Mouse (Mus musculus): Measurements from ENCODE around the gene C1qtnf5. TPM values are rescaled to one million over a fixed set of nuclear protein-coding genes. Genes with fewer than 3 reads are reported as not detected.
A peak's percentile ranks its signal among the peaks of the same experiment; 100 is the strongest.

C1qtnf5 gene
- polyA plus RNA-seq, 1 experiment from 2014 or later: 5.7 TPM

DNA sequence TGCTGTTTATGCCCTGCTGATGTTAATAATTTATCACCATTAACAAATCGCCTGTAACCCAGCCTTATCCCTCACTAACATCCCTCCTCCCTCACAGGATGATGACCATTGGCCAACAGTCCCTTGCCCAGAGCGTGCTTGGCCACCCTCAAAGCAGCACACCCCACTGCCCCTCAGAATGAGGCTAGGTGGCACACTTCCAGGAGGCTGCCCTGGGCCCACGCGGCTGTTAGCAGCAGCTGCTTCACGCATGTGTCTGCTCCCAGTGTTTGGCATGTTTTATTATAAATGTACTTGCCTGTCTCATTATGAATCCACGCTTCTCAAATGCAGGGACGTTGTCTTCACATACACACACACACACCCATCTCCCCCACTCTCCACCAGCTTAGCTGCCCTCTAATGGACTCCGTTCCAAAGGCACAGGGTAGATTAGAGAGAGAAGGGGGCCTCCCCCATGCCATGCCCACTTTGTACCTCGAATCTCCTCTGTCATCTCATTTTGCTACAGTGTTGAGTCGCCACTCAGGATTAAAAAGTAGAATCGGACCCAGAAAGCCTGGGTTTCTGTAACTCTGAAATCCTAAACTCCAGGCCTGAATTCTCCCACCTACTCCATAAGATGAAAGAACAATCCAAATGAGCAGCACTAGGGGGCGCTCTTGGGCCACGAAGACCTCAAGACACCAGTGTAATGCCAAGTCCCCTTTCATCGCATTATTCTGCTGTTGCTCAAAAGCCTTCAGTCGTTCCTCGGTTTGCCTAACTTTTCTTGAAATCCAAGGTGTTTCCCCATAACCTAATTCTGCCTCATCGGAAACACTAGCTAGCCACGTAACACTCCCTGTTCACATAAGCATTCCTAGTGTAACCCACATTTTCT, 18.7 kb downstream of the C1qtnf5 start:
- no peak overlapping the region; the same call in 1 of the 2 replicates for H3K9ac ChIP-seq (replicated peaks; ENCODE audit: low read length)
- peaks cover 42% of the 10 kb centered on the region for H3K4me1 ChIP-seq (ENCODE audit: insufficient read depth, low read length)
- H3K27ac ChIP-seq (ENCODE audit: low read length): peak overlapping the region; percentile 37
- H3K9me3 ChIP-seq (ENCODE audit: low read length): no peaks in the 10 kb centered on the region
- peak; percentile 52 for ATAC-seq (ENCODE audit: low FRiP score, low TSS enrichment)
- 0 out of 2 replicates have a peak overlapping the region, but pooled peaks have one; percentile 10 for H3K4me2 ChIP-seq (replicated peaks; ENCODE audit: low read depth, low read length)
- no peak overlapping the region for H3K4me3 ChIP-seq (ENCODE audit: low read length)
- no peaks in the 10 kb centered on the region for H3K36me3 ChIP-seq (ENCODE audit: insufficient read depth, low read length)
- WGBS: 21% methylated on average over 18 of the region's 18 CpGs
- H3K27me3 ChIP-seq (ENCODE audit: insufficient read depth, low read length): no peaks in the 10 kb centered on the region

DNA sequence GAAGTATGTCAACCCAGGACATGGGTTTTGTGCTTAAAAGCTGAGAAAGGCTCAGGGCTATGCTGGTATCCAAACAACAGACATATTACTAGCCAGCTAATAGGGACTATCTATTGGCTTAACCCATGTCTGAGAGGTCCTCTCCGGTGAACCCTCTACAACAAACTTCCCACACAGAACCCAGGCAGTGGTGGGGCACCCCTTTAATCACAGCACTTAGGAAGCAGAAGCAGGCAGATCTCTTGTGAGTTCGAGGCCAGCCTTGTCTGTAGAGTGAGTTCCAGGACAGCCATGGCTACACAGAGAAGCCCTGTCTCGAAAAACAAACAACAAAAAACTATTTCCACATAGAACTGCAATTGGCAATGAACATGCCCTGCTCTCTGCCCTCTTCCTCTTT, 19.7 kb downstream of the C1qtnf5 start:
- ATAC-seq (ENCODE audit: low FRiP score, low TSS enrichment): no peak
- Histone ChIP-seq H3K36me3 (ENCODE audit: insufficient read depth, low read length) (no peaks in the 10 kb centered on the region), H3K9me3 (ENCODE audit: low read length) (no peaks in the 10 kb centered on the region), H3K9ac (replicated peaks; ENCODE audit: low read length) (no peak overlapping the region), H3K4me3 (ENCODE audit: low read length) (no peak overlapping the region), H3K4me2 (replicated peaks; ENCODE audit: low read depth, low read length) (no peak overlapping the region), H3K27ac (ENCODE audit: low read length) (peak overlapping the region; percentile 31), H3K27me3 (ENCODE audit: insufficient read depth, low read length) (no peaks in the 10 kb centered on the region), H3K4me1 (ENCODE audit: insufficient read depth, low read length) (peaks cover 52% of the 10 kb centered on the region)
- 86% methylated on average over 3 of the region's 3 CpGs for WGBS

DNA sequence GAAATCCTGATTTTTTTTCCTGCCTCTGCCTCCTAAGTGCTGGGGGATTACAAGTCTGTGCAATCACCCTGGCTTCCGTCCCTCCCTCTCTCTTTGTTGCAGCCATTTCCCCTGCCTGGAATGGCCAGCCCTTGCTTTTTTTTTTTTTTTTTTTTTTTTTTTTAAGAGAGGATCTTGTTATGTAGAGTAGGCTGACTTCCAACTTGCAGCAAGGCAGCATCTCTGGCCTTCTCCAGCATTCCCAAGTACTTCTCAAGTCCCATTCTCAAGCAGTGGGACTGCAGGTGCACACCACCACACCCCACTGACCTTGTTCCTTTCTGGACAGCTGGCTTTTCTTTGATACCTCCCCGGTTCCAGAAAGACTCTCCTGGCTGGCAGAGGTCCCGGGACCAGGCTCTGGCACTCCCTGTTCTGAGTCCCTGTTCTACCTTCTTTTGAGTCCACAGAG, 20.3 kb downstream of the C1qtnf5 start:
- Histone ChIP-seq H3K27ac (ENCODE audit: low read length) (peak overlapping the region; percentile 31; the same call in 1 of the 2 replicates), H3K27me3 (ENCODE audit: insufficient read depth, low read length) (peaks cover 2% of the 10 kb centered on the region; the same call in 1 of the 2 replicates), H3K4me2 (replicated peaks; ENCODE audit: low read depth, low read length) (no peak overlapping the region), H3K9ac (replicated peaks; ENCODE audit: low read length) (no peak overlapping the region), H3K4me3 (ENCODE audit: low read length) (no peak overlapping the region), H3K36me3 (ENCODE audit: insufficient read depth, low read length) (no peaks in the 10 kb centered on the region), H3K9me3 (ENCODE audit: low read length) (no peaks in the 10 kb centered on the region), H3K4me1 (ENCODE audit: insufficient read depth, low read length) (peaks cover 58% of the 10 kb centered on the region)
- ATAC-seq (ENCODE audit: low FRiP score, low TSS enrichment): no peak
- 64% methylated on average over 3 of the region's 3 CpGs for WGBS

DNA sequence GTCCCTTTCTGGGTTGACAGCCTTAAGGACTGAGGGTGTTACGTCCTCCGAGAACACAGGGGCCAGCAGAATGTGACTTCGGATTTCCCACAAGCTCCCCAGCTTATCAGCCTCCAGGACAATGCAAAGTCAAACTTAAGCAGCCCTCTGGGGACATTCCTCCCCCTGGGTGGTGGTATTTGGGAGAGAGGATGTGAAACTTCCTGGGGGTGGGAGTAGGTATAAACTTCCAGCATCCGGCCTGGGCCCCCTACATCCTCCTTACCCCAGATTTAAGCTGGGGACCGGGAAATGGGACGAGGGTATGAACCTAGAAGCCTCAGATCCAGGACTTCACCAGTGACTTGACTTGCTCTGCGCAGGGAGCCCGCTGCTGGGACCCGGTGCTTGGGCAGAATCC, 22.6 kb downstream of the C1qtnf5 start:
- no peaks in the 10 kb centered on the region for H3K36me3 ChIP-seq (ENCODE audit: insufficient read depth, low read length)
- H3K4me1 ChIP-seq (ENCODE audit: insufficient read depth, low read length): peaks cover 76% of the 10 kb centered on the region
- WGBS: 6% methylated on average over 9 of the region's 9 CpGs
- peak overlapping the region; percentile 69 for H3K4me2 ChIP-seq (replicated peaks; ENCODE audit: low read depth, low read length)
- peak overlapping the region; percentile 71 for H3K9ac ChIP-seq (replicated peaks; ENCODE audit: low read length)
- peaks cover 4% of the 10 kb centered on the region; the same call in 1 of the 2 replicates for H3K27me3 ChIP-seq (ENCODE audit: insufficient read depth, low read length)
- ATAC-seq (ENCODE audit: low FRiP score, low TSS enrichment): no peak
- H3K27ac ChIP-seq (ENCODE audit: low read length): peak overlapping the region; percentile 90
- H3K9me3 ChIP-seq (ENCODE audit: low read length): no peaks in the 10 kb centered on the region
- H3K4me3 ChIP-seq (ENCODE audit: low read length): peak overlapping the region; percentile 44

DNA sequence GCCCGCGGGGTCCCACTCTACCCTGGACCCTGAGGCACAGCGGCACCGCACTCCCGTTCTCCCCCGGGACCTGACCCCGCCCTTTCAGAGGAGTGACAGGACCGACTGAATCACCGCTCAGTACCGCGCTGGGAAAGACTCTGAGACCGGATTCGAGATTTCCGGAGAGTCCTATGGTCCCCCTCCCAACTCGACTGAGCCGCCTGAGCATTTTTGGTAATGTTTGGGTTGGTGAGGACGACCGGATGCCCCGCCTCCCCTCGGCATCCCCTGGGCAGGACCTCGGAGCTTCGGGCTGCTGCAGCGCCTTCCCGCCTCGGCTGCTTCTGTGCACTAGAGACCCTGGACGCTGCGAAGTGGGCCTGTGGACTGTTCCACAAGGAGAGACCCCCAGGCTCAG, 23.0 kb downstream of the C1qtnf5 start:
- Histone ChIP-seq H3K4me1 (ENCODE audit: insufficient read depth, low read length) (peaks cover 72% of the 10 kb centered on the region), H3K36me3 (ENCODE audit: insufficient read depth, low read length) (no peaks in the 10 kb centered on the region), H3K9ac (replicated peaks; ENCODE audit: low read length) (peak overlapping the region; percentile 71), H3K27me3 (ENCODE audit: insufficient read depth, low read length) (peaks cover 4% of the 10 kb centered on the region; the same call in 1 of the 2 replicates), H3K4me2 (replicated peaks; ENCODE audit: low read depth, low read length) (peak overlapping the region; percentile 69), H3K9me3 (ENCODE audit: low read length) (no peaks in the 10 kb centered on the region), H3K4me3 (ENCODE audit: low read length) (peak overlapping the region; percentile 44), H3K27ac (ENCODE audit: low read length) (peak overlapping the region; percentile 90)
- WGBS: 0% methylated on average over 27 of the region's 27 CpGs
- ATAC-seq (ENCODE audit: low FRiP score, low TSS enrichment): peak; percentile 53

DNA sequence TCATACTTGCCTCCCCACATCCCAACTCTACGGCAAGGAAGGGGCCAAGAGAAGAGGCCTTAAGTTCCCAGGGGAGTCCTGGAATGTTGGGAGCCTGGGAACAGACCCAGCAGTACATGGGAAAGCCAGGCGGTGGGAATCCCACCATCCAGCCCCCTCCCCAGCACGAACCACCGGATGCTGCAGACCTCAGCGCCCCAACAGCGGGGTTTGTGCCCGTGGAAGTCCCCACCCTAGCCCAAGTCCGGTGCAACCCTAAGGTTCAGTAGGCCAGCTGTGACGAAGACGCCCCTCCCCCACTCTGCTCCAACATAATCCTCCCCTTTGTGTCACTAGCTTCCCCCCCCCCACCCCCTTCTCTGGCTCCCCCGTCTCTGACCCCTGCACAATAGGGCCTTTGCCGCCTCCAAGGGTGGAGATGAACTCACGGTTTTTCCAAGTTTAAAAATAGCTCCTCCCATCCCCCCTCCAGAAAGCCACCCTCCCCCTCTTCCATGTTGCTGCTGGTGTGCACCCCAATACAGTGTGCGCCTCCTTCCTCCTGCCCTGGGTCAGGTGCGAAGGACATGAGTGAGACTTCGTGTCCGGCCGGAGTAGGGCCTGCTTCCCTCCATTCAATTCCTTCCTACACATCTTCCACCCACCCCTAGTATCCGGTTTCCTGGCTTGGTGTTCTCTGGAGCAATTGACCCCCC, 23.7 kb downstream of the C1qtnf5 start:
- ATAC-seq (ENCODE audit: low FRiP score, low TSS enrichment): peak; percentile 46
- peak overlapping the region; percentile 71; the same call in 1 of the 2 replicates for H3K9ac ChIP-seq (replicated peaks; ENCODE audit: low read length)
- H3K36me3 ChIP-seq (ENCODE audit: insufficient read depth, low read length): no peaks in the 10 kb centered on the region
- H3K27me3 ChIP-seq (ENCODE audit: insufficient read depth, low read length): peaks cover 4% of the 10 kb centered on the region; the same call in 1 of the 2 replicates
- peak overlapping the region; percentile 44 for H3K4me3 ChIP-seq (ENCODE audit: low read length)
- peak overlapping the region; percentile 69 for H3K4me2 ChIP-seq (replicated peaks; ENCODE audit: low read depth, low read length)
- H3K4me1 ChIP-seq (ENCODE audit: insufficient read depth, low read length): peaks cover 70% of the 10 kb centered on the region
- H3K9me3 ChIP-seq (ENCODE audit: low read length): no peaks in the 10 kb centered on the region
- peak overlapping the region; percentile 90 for H3K27ac ChIP-seq (ENCODE audit: low read length)
- WGBS: 14% methylated on average over 19 of the region's 19 CpGs

DNA sequence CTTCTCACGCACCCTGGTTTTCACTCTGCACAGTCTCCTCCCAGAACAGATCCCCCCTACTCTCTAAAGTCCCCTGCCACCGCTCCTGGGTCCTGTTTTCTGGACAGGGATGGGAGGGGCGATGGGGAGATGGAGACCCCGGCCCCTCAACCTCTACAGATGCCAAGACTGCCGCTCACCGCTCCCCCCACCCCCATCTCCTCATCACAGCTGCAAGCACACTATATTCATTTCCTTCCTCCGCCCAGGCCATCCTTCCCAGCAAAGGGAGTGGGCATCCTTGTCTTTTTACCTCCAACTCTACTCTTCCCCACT, 24.2 kb downstream of the C1qtnf5 start:
- Histone ChIP-seq H3K9ac (replicated peaks; ENCODE audit: low read length) (peak overlapping the region; percentile 44; the same call in 1 of the 2 replicates), H3K9me3 (ENCODE audit: low read length) (no peaks in the 10 kb centered on the region), H3K36me3 (ENCODE audit: insufficient read depth, low read length) (no peaks in the 10 kb centered on the region), H3K4me3 (ENCODE audit: low read length) (no peak overlapping the region), H3K4me2 (replicated peaks; ENCODE audit: low read depth, low read length) (peak overlapping the region; percentile 69; the same call in 1 of the 2 replicates), H3K27me3 (ENCODE audit: insufficient read depth, low read length) (peaks cover 4% of the 10 kb centered on the region; the same call in 1 of the 2 replicates), H3K4me1 (ENCODE audit: insufficient read depth, low read length) (peaks cover 71% of the 10 kb centered on the region), H3K27ac (ENCODE audit: low read length) (peak overlapping the region; percentile 90)
- ATAC-seq (ENCODE audit: low FRiP score, low TSS enrichment): no peak
- 36% methylated on average over 7 of the region's 7 CpGs for WGBS

DNA sequence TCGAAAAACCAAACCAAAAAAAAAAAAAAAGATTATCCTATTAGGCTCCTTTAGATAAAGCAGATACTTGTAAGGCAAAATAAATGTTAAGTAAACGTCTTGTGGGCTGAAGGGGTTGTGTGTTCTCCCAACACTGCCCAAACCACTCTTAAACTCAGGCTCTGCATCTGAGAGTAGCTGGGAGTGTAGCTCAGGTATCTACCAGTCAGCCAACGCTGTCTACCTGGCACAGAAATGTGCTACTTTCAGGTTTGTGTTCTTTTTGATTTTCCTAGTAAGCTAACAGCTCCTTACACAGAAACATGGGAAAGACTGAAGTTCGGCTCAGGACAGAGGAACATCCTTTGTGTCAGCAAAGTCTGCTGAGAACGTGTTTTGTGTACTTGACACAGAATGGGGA, 25.2 kb downstream of the C1qtnf5 start:
- H3K4me2 ChIP-seq (replicated peaks; ENCODE audit: low read depth, low read length): no peak overlapping the region

DNA sequence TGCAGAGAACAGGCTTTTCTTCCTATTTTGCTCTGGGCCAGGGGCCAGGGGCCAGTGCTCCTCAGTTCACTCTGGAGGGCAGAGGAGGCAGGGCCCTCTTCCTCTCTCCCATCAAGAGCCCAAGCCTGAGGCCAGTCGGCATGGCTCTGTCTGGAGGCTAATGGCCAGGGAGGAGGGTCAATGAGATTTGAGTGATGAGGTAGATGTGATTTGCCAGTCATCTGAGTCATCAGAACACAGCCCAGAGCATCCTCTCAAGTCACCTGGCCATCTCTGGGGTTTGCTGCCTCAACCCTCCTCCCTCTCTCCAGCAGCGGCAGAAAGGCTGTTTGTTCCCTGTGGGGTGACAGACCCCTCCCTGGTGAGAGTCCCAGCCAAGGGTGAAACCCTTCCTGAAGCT, 26.2 kb downstream of the C1qtnf5 start:
- H3K4me2 ChIP-seq (replicated peaks; ENCODE audit: low read depth, low read length): peak overlapping the region; percentile 88
- peaks cover 73% of the 10 kb centered on the region for H3K4me1 ChIP-seq (ENCODE audit: insufficient read depth, low read length)
- H3K9me3 ChIP-seq (ENCODE audit: low read length): no peaks in the 10 kb centered on the region
- peak overlapping the region; percentile 76; the same call in 1 of the 2 replicates for H3K9ac ChIP-seq (replicated peaks; ENCODE audit: low read length)
- H3K27ac ChIP-seq (ENCODE audit: low read length): peak overlapping the region; percentile 90
- H3K4me3 ChIP-seq (ENCODE audit: low read length): peak overlapping the region; percentile 60
- no peak for ATAC-seq (ENCODE audit: low FRiP score, low TSS enrichment)
- no peaks in the 10 kb centered on the region for H3K36me3 ChIP-seq (ENCODE audit: insufficient read depth, low read length)
- WGBS: 10% methylated on average over 2 of the region's 2 CpGs
- peaks cover 4% of the 10 kb centered on the region; the same call in 1 of the 2 replicates for H3K27me3 ChIP-seq (ENCODE audit: insufficient read depth, low read length)

More for the DNA sequence above, 25.2 kb downstream of the C1qtnf5 start:
- Histone ChIP-seq H3K27ac (ENCODE audit: low read length) (peak overlapping the region; percentile 90), H3K9me3 (ENCODE audit: low read length) (no peaks in the 10 kb centered on the region), H3K9ac (replicated peaks; ENCODE audit: low read length) (peak overlapping the region; percentile 39; the same call in 1 of the 2 replicates), H3K36me3 (ENCODE audit: insufficient read depth, low read length) (no peaks in the 10 kb centered on the region), H3K4me3 (ENCODE audit: low read length) (no peak overlapping the region), H3K4me1 (ENCODE audit: insufficient read depth, low read length) (peaks cover 69% of the 10 kb centered on the region), H3K27me3 (ENCODE audit: insufficient read depth, low read length) (peaks cover 4% of the 10 kb centered on the region; the same call in 1 of the 2 replicates)
- WGBS: 66% methylated on average over 5 of the region's 5 CpGs
- ATAC-seq (ENCODE audit: low FRiP score, low TSS enrichment): no peak

All from kidney, embryonic 16.5 days (tissue).